Mouse (Mus musculus): ENCODE data around the gene Meis3. TPM values are rescaled to one million over a fixed set of nuclear protein-coding genes. Genes with fewer than 3 reads are reported as not detected.

Gene Meis3
- polyA plus RNA-seq, 1 experiment: 47.7 TPM

GRCm38 (mm10) chr7:16210862-16211365, 36.0 kb downstream of the Meis3 start:
- DNase-seq (ENCODE audit: low spot score): no peak

GRCm38 (mm10) chr7:16213196-16213595, 38.3 kb downstream of the Meis3 start:
- no peak for DNase-seq (ENCODE audit: low spot score)

GRCm38 (mm10) chr7:16213986-16214385, 39.1 kb downstream of the Meis3 start:
- DNase-seq (ENCODE audit: low spot score): no peak

- peak; percentile 93 for DNase-seq (ENCODE audit: low spot score)
Observed at GRCm38 (mm10) chr7:16221582-16222272, 46.8 kb downstream of the Meis3 start, which contains the start of gene Dhx34. Dhx34 (minus strand) TSS chr7:16222037.

- no peak for DNase-seq (ENCODE audit: low spot score)
Observed at GRCm38 (mm10) chr7:16229869-16230268, 55.0 kb downstream of the Meis3 start.

Other genes starting within 250 kb of the Meis3 start
- 161 and 200 TPM in 2 replicates for gene Nop53, start 229.0 kb upstream of the Meis3 start, polyA plus RNA-seq (2012; rRNA removed)
- 75.8 and 96.6 TPM in 2 replicates for gene Ehd2, start 207.5 kb upstream of the Meis3 start, polyA plus RNA-seq (2012; rRNA removed)
- gene Bicra, start 127.2 kb upstream of the Meis3 start, polyA plus RNA-seq (2012; rRNA removed): 3.3 and 7.9 TPM in 2 replicates
- 0.06 and 0.07 TPM in 2 replicates for gene Zfp541, start 113.3 kb upstream of the Meis3 start, polyA plus RNA-seq (2012; rRNA removed)
- 172 and 208 TPM in 2 replicates for gene Napa, start 76.6 kb upstream of the Meis3 start, polyA plus RNA-seq (2012; rRNA removed)
- 27.2 and 28.0 TPM in 2 replicates for gene Kptn, start 55.2 kb upstream of the Meis3 start, polyA plus RNA-seq (2012; rRNA removed)
- 3.8 and 6.6 TPM in 2 replicates for gene Slc8a2, start 45.3 kb upstream of the Meis3 start, polyA plus RNA-seq (2012; rRNA removed)
- gene Dhx34, start 46.9 kb downstream of the Meis3 start, polyA plus RNA-seq (2012; rRNA removed): 13.8 and 15.2 TPM in 2 replicates
- 1.6 and 1.7 TPM in 2 replicates for gene C5ar2, start 69.1 kb downstream of the Meis3 start, polyA plus RNA-seq (2012; rRNA removed)
- 11.8 and 16.8 TPM in 2 replicates for gene C5ar1, start 84.5 kb downstream of the Meis3 start, polyA plus RNA-seq (2012; rRNA removed)
- 26.5 and 36.7 TPM in 2 replicates for gene Inafm1, start 98.5 kb downstream of the Meis3 start, polyA plus RNA-seq (2012; rRNA removed)
- 61.4 and 104 TPM in 2 replicates for gene Ccdc9, start 111.7 kb downstream of the Meis3 start, polyA plus RNA-seq (2012; rRNA removed)
- 5.0 and 5.2 TPM in 2 replicates for gene Bbc3, start 133.3 kb downstream of the Meis3 start, polyA plus RNA-seq (2012; rRNA removed)
- gene Sae1, start 212.7 kb downstream of the Meis3 start, polyA plus RNA-seq (2012; rRNA removed): 82.4 and 93.7 TPM in 2 replicates
- 23.2 and 29.9 TPM in 2 replicates for gene Zc3h4, start 225.8 kb downstream of the Meis3 start, polyA plus RNA-seq (2012; rRNA removed)